Mouse (Mus musculus) heart, adult 10 weeks (tissue): ENCODE data around the gene Tfap2b. TPM values are rescaled to one million over a fixed set of nuclear protein-coding genes. Genes with fewer than 3 reads are reported as not detected.

ENCODE experiments used
- polyA plus RNA-seq: library from polyadenylated mRNA; stranded (reverse); fragments of 350-450 nt; fragmentation: Illumina TruSeq; extraction: RNeasy Lipid Tissue Mini Kit (QIAGEN cat#74804); gene quantifications from one replicate; pipeline ENCODE4 v1.2.3, GENCODE M21; 2014; ENCODE audit warnings: low read depth, low replicate concordance

The Tfap2b gene
- polyA plus RNA-seq = not detected

GRCm38 (mm10) chr1:19208641-19209358, at the start of gene Tfap2b:
Gene Tfap2b (plus strand): TSS chr1:19208914.

Other genes starting within 250 kb of the Tfap2b start
- not detected for gene Tfap2d, start 105.9 kb upstream of the Tfap2b start, polyA plus RNA-seq